Mouse (Mus musculus): Measurements from ENCODE around the gene Neil1.

Neil1 gene

GRCm38 (mm10) chr9:57148144-57148878, at the start of gene Neil1:
TSS of gene Neil1 (minus strand) at chr9:57148305.
- peak; percentile 98 for DNase-seq (ENCODE audit: low read depth, low spot score)

GRCm38 (mm10) chr9:57197414-57197813, 49.3 kb upstream of the Neil1 start:
- DNase-seq (ENCODE audit: low read depth, low spot score) = no peak

GRCm38 (mm10) chr9:57196708-57197107, 48.6 kb upstream of the Neil1 start:
- DNase-seq (ENCODE audit: low read depth, low spot score) = no peak

GRCm38 (mm10) chr9:57168411-57168810, 20.3 kb upstream of the Neil1 start:
- no peak for DNase-seq (ENCODE audit: low read depth, low spot score)

- no peak for DNase-seq (ENCODE audit: low read depth, low spot score)
Observed at GRCm38 (mm10) chr9:57166173-57166572, 18.1 kb upstream of the Neil1 start.

- no peak for DNase-seq (ENCODE audit: low read depth, low spot score)
Observed at GRCm38 (mm10) chr9:57163137-57163536, 15.0 kb upstream of the Neil1 start.

GRCm38 (mm10) chr9:57162496-57162895, 14.4 kb upstream of the Neil1 start:
- peak; percentile 66 for DNase-seq (ENCODE audit: low read depth, low spot score)

GRCm38 (mm10) chr9:57158506-57158905, 10.4 kb upstream of the Neil1 start:
- DNase-seq (ENCODE audit: low read depth, low spot score) = no peak

GRCm38 (mm10) chr9:57158013-57158470, 9.9 kb upstream of the Neil1 start, which contains the start of gene Commd4:
TSS of gene Commd4 (minus strand) at chr9:57158331.
- peak; percentile 93 for DNase-seq (ENCODE audit: low read depth, low spot score)

GRCm38 (mm10) chr9:57157499-57157898, 9.4 kb upstream of the Neil1 start:
- no peak for DNase-seq (ENCODE audit: low read depth, low spot score)

GRCm38 (mm10) chr9:57156823-57157222, 8.7 kb upstream of the Neil1 start:
- no peak for DNase-seq (ENCODE audit: low read depth, low spot score)

GRCm38 (mm10) chr9:57156383-57156782, 8.3 kb upstream of the Neil1 start:
- no peak for DNase-seq (ENCODE audit: low read depth, low spot score)

GRCm38 (mm10) chr9:57152331-57152730, 4.2 kb upstream of the Neil1 start:
- peak; percentile 44 for DNase-seq (ENCODE audit: low read depth, low spot score)

- peak; percentile 88 for DNase-seq (ENCODE audit: low read depth, low spot score)
Observed at GRCm38 (mm10) chr9:57150192-57150591, 2.1 kb upstream of the Neil1 start.

GRCm38 (mm10) chr9:57149021-57149420, 916 bp upstream of the Neil1 start:
- DNase-seq (ENCODE audit: low read depth, low spot score) = peak; percentile 77

GRCm38 (mm10) chr9:57147205-57148143, 631 bp downstream of the Neil1 start:
- peak; percentile 49 for DNase-seq (ENCODE audit: low read depth, low spot score)

- peak; percentile 69 for DNase-seq (ENCODE audit: low read depth, low spot score)
Observed at GRCm38 (mm10) chr9:57146451-57147066, 1.5 kb downstream of the Neil1 start.

GRCm38 (mm10) chr9:57144830-57145229, 3.3 kb downstream of the Neil1 start:
- DNase-seq (ENCODE audit: low read depth, low spot score) = no peak

GRCm38 (mm10) chr9:57143212-57143611, 4.9 kb downstream of the Neil1 start:
- DNase-seq (ENCODE audit: low read depth, low spot score) = no peak

- DNase-seq (ENCODE audit: low read depth, low spot score) = no peak
Observed at GRCm38 (mm10) chr9:57141417-57142353, 6.4 kb downstream of the Neil1 start.

- no peak for DNase-seq (ENCODE audit: low read depth, low spot score)
Observed at GRCm38 (mm10) chr9:57139571-57139970, 8.5 kb downstream of the Neil1 start.
